Mouse (Mus musculus) heart, embryonic 10.5 days (tissue): ENCODE measurements around the gene Ckap2. TPM values are rescaled to one million over a fixed set of nuclear protein-coding genes. Genes with fewer than 3 reads are reported as not detected.

ENCODE experiments used
- DNase-seq: peaks from one replicate; pipeline ENCODE4 v3.0.0-alpha.2; 2017; ENCODE audit warnings: low spot score
- H3K27ac ChIP-seq: fragments of 300-500 bp; sonication (generic); 2 replicates; pipeline ENCODE4 v1.5.1; 2016; ENCODE audit warnings: mild to moderate bottlenecking
- H3K27me3 ChIP-seq: fragments of 300-500 bp; sonication (generic); 2 replicates; pipeline ENCODE4 v1.6.1; 2016; ENCODE audit warnings: mild to moderate bottlenecking; ENCODE audit not compliant: poor library complexity, insufficient read depth, severe bottlenecking
- H3K36me3 ChIP-seq: fragments of 300-500 bp; sonication (generic); 2 replicates; pipeline ENCODE4 v1.6.1; 2016; ENCODE audit warnings: mild to moderate bottlenecking, moderate library complexity
- H3K4me1 ChIP-seq: fragments of 300-500 bp; sonication (generic); 2 replicates; pipeline ENCODE4 v1.6.1; 2016; ENCODE audit warnings: mild to moderate bottlenecking
- H3K4me3 ChIP-seq: fragments of 300-500 bp; sonication (generic); 2 replicates; pipeline ENCODE4 v1.5.1; 2016; ENCODE audit warnings: mild to moderate bottlenecking, moderate library complexity
- H3K9me3 ChIP-seq: fragments of 300-500 bp; sonication (generic); 2 replicates; pipeline ENCODE4 v1.6.1; 2016; ENCODE audit warnings: mild to moderate bottlenecking, moderate library complexity
- WGBS: fragments of 180-500 bp; shearing (Covaris S2); methylation state at CpG from one replicate; pipeline ENCODE4 v1.1.7; 2016; 5-methylcytosine and 5-hydroxymethylcytosine counted together
- polyA plus RNA-seq: library from polyadenylated mRNA; unstranded; fragments of >200 nt; fragmentation: Nextera tagmentation; extraction: Ambion mirVana; gene quantifications from 2 replicates; pipeline ENCODE4 v1.2.1, GENCODE M21; 2016

Ckap2 gene
- polyA plus RNA-seq, 1 experiment from 2014 or later: 38.9 TPM

DNA sequence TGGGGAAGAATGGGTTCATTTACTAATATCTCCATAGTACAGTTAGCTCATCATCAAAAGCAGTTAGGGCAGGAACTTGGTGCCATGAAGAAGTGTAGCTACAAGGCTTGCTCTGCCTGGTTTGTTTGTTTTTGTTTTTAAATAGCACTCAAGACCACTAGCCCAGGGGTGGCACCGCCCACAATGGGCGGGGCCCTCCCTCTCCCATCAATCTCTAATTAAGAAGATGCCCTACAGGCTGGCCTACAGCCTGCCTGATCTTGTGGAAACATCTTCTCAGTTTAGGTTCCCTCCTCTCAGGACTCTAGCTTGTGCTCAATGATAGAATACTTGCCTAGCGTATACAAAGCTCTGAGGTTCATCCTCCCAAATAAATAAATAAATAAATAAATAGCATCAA is 735 bp downstream of the Ckap2 start:
- Histone ChIP-seq H3K4me1 (peaks cover 10% of the 10 kb centered on the region), H3K36me3 (peaks cover 4% of the 10 kb centered on the region; the same call in 1 of the 2 replicates), H3K4me3 (peak overlapping the region; percentile 90), H3K27me3 (no peaks in the 10 kb centered on the region), H3K9me3 (no peaks in the 10 kb centered on the region), H3K27ac (peak overlapping the region; percentile 97; the same call in 1 of the 2 replicates)
- DNase-seq: no peak
- under 1% methylated on average over 3 of the region's 3 CpGs for WGBS

GRCm38 (mm10) chr8:22175966-22176365 is 9.7 kb downstream of the Ckap2 start:
- H3K27me3 ChIP-seq: no peaks in the 10 kb centered on the region
- peaks cover 3% of the 10 kb centered on the region; the same call in 1 of the 2 replicates for H3K9me3 ChIP-seq
- no peaks in the 10 kb centered on the region for H3K4me1 ChIP-seq
- whole genome bisulfite sequencing: 94% methylated on average over 7 of the region's 7 CpGs
- DNase-seq: peak; percentile 48
- peaks cover 51% of the 10 kb centered on the region for H3K36me3 ChIP-seq
- H3K4me3 ChIP-seq: no peak overlapping the region
- H3K27ac ChIP-seq: no peak overlapping the region

GRCm38 (mm10) chr8:22169167-22169566 is 16.5 kb downstream of the Ckap2 start:
- DNase-seq: peak; percentile 54
- Histone ChIP-seq H3K27ac (no peak overlapping the region), H3K36me3 (peaks cover 37% of the 10 kb centered on the region), H3K4me3 (no peak overlapping the region), H3K4me1 (peaks cover 9% of the 10 kb centered on the region; the same call in 1 of the 2 replicates), H3K27me3 (no peaks in the 10 kb centered on the region), H3K9me3 (no peaks in the 10 kb centered on the region)
- 92% methylated on average over 5 of the region's 5 CpGs for WGBS

GRCm38 (mm10) chr8:22166080-22166603 is 19.5 kb downstream of the Ckap2 start, which contains the start of gene Nek3:
Nek3 (minus strand) TSS chr8:22166435.
- Histone ChIP-seq H3K27me3 (no peaks in the 10 kb centered on the region), H3K4me3 (peak within 1 kb of the TSS; percentile 69), H3K4me1 (peaks cover 9% of the 10 kb centered on the region; the same call in 1 of the 2 replicates), H3K27ac (peak within 1 kb of the TSS; percentile 89), H3K36me3 (peaks cover 32% of the 10 kb centered on the region), H3K9me3 (no peaks in the 10 kb centered on the region)
- under 1% methylated on average over 41 of the region's 43 CpGs for WGBS
- peak; percentile 98 for DNase-seq

GRCm38 (mm10) chr8:22165251-22166079 is 20.2 kb downstream of the Ckap2 start:
- H3K27me3 ChIP-seq: no peaks in the 10 kb centered on the region
- H3K27ac ChIP-seq: peak overlapping the region; percentile 89
- peak; percentile 69 for DNase-seq
- peaks cover 9% of the 10 kb centered on the region; the same call in 1 of the 2 replicates for H3K4me1 ChIP-seq
- H3K36me3 ChIP-seq: peaks cover 27% of the 10 kb centered on the region
- no peaks in the 10 kb centered on the region for H3K9me3 ChIP-seq
- 53% methylated on average over 10 of the region's 10 CpGs for WGBS
- peak overlapping the region; percentile 69 for H3K4me3 ChIP-seq

GRCm38 (mm10) chr8:22164431-22164830 is 21.2 kb downstream of the Ckap2 start:
- Histone ChIP-seq H3K4me3 (no peak overlapping the region), H3K27me3 (no peaks in the 10 kb centered on the region), H3K9me3 (no peaks in the 10 kb centered on the region), H3K4me1 (peaks cover 9% of the 10 kb centered on the region; the same call in 1 of the 2 replicates), H3K27ac (no peak overlapping the region), H3K36me3 (peaks cover 28% of the 10 kb centered on the region)
- peak; percentile 66 for DNase-seq
- WGBS: 82% methylated on average over 10 of the region's 10 CpGs

DNA sequence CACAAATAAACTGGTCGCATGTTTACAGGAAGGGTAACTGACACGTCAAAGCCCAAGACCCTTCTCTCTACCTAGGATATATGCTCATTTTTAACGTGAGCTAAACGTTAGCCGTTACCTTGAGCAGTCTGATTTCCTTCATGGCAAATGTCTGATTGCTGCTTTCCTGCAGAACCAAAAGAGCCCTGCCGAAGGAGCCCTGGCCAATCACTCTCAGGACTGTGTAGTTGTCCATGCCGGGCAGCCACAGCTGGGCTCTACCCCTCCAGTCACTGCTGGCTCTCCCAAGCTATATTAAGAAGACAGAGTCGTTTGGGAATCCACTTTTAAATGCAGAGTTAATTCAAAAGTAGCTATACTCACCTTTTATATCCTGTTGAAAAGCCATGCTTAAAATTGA is 23.4 kb downstream of the Ckap2 start:
- H3K36me3 ChIP-seq: peaks cover 13% of the 10 kb centered on the region
- 82% methylated on average over 8 of the region's 8 CpGs for WGBS

DNA sequence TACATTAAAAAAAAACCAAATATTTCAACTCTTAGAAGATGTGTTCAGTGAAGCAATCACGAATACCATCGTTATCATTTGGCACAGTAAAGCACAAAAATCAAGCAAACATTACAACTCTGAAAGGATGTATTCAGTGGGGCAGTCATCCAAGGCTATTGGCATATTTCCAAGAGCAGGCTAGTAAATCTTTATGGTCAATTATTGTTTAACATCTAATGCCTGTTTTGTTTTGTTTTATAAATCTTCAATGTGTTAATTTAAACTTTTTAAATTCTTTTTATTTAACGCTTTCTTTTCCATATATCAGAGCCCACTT is 35.3 kb downstream of the Ckap2 start:
- peaks cover 22% of the 10 kb centered on the region for H3K36me3 ChIP-seq
- no peak for DNase-seq
- no peaks in the 10 kb centered on the region for H3K27me3 ChIP-seq
- no peak overlapping the region for H3K27ac ChIP-seq
- 86% methylated on average over 3 of the region's 3 CpGs for WGBS
- H3K9me3 ChIP-seq: no peaks in the 10 kb centered on the region
- H3K4me3 ChIP-seq: no peak overlapping the region
- H3K4me1 ChIP-seq: no peaks in the 10 kb centered on the region

More for the DNA sequence above, 23.4 kb downstream of the Ckap2 start:
- Histone ChIP-seq H3K4me3 (no peak overlapping the region), H3K9me3 (no peaks in the 10 kb centered on the region), H3K4me1 (peaks cover 9% of the 10 kb centered on the region; the same call in 1 of the 2 replicates), H3K27me3 (no peaks in the 10 kb centered on the region), H3K27ac (no peak overlapping the region)
- peak; percentile 72 for DNase-seq

- no peaks in the 10 kb centered on the region for H3K4me1 ChIP-seq
- H3K4me3 ChIP-seq: no peak overlapping the region
- H3K27ac ChIP-seq: no peak overlapping the region
- H3K36me3 ChIP-seq: peaks cover 21% of the 10 kb centered on the region
- H3K27me3 ChIP-seq: no peaks in the 10 kb centered on the region
- H3K9me3 ChIP-seq: no peaks in the 10 kb centered on the region
- DNase-seq: no peak
- 92% methylated on average over 11 of the region's 11 CpGs for WGBS
These were observed 35.8 kb downstream of the Ckap2 start for GRCm38 (mm10) chr8:22149643-22150344.

GRCm38 (mm10) chr8:22148367-22148740 is 37.3 kb downstream of the Ckap2 start:
- peak; percentile 58 for DNase-seq
- no peak overlapping the region for H3K4me3 ChIP-seq
- no peaks in the 10 kb centered on the region for H3K9me3 ChIP-seq
- H3K27ac ChIP-seq: no peak overlapping the region
- no peaks in the 10 kb centered on the region for H3K4me1 ChIP-seq
- WGBS: 83% methylated on average over 7 of the region's 7 CpGs
- no peaks in the 10 kb centered on the region for H3K27me3 ChIP-seq
- peaks cover 15% of the 10 kb centered on the region; the same call in 1 of the 2 replicates for H3K36me3 ChIP-seq

GRCm38 (mm10) chr8:22147706-22148366 is 37.8 kb downstream of the Ckap2 start:
- peak; percentile 51 for DNase-seq

GRCm38 (mm10) chr8:22145831-22146230 is 39.8 kb downstream of the Ckap2 start:
- no peaks in the 10 kb centered on the region for H3K9me3 ChIP-seq
- peak; percentile 48 for DNase-seq
- H3K27ac ChIP-seq: no peak overlapping the region
- peaks cover 20% of the 10 kb centered on the region; the same call in 1 of the 2 replicates for H3K36me3 ChIP-seq
- H3K27me3 ChIP-seq: no peaks in the 10 kb centered on the region
- no peak overlapping the region for H3K4me3 ChIP-seq
- H3K4me1 ChIP-seq: no peaks in the 10 kb centered on the region
- WGBS: 77% methylated on average over 6 of the region's 6 CpGs

More at GRCm38 (mm10) chr8:22147706-22148366, 37.8 kb downstream of the Ckap2 start:
- H3K27me3 ChIP-seq: no peaks in the 10 kb centered on the region
- no peak overlapping the region for H3K4me3 ChIP-seq
- 79% methylated on average over 9 of the region's 9 CpGs for WGBS
- no peaks in the 10 kb centered on the region for H3K9me3 ChIP-seq
- H3K36me3 ChIP-seq: peaks cover 15% of the 10 kb centered on the region; the same call in 1 of the 2 replicates
- no peaks in the 10 kb centered on the region for H3K4me1 ChIP-seq
- H3K27ac ChIP-seq: no peak overlapping the region
